Mouse (Mus musculus): ENCODE data around the gene Stxbp2. TPM values are rescaled to one million over a fixed set of nuclear protein-coding genes. Genes with fewer than 3 reads are reported as not detected.

Gene Stxbp2
- polyA plus RNA-seq, 1 experiment from 2014 or later = 61.9 TPM

Other genes with a start within 250 kb of the Stxbp2 start
- gene Arhgef18, start 237.9 kb upstream of the Stxbp2 start, polyA plus RNA-seq (2015; fragmentation: Nextera tagmentation; extraction: Ambion mirVana) = 11.5 and 12.7 TPM in 2 replicates
- 3.3 and 3.8 TPM in 2 replicates for gene Pex11g, start 163.3 kb upstream of the Stxbp2 start, polyA plus RNA-seq (2015; fragmentation: Nextera tagmentation; extraction: Ambion mirVana)
- gene Tex45, start 160.1 kb upstream of the Stxbp2 start, polyA plus RNA-seq (2015; fragmentation: Nextera tagmentation; extraction: Ambion mirVana) = 0.11 and 0.25 TPM in 2 replicates
- gene Zfp358, start 137.8 kb upstream of the Stxbp2 start, polyA plus RNA-seq (2015; fragmentation: Nextera tagmentation; extraction: Ambion mirVana) = 74.3 and 79.6 TPM in 2 replicates
- gene Mcoln1, start 130.5 kb upstream of the Stxbp2 start, polyA plus RNA-seq (2015; fragmentation: Nextera tagmentation; extraction: Ambion mirVana) = 88.9 and 95.4 TPM in 2 replicates
- 28.0 and 28.1 TPM in 2 replicates for gene Pnpla6, start 115.6 kb upstream of the Stxbp2 start, polyA plus RNA-seq (2015; fragmentation: Nextera tagmentation; extraction: Ambion mirVana)
- 0.64 and 0.89 TPM in 2 replicates for gene C330021F23Rik, start 63.0 kb upstream of the Stxbp2 start, polyA plus RNA-seq (2015; fragmentation: Nextera tagmentation; extraction: Ambion mirVana)
- 33.4 and 34.8 TPM in 2 replicates for gene Camsap3, start 43.7 kb upstream of the Stxbp2 start, polyA plus RNA-seq (2015; fragmentation: Nextera tagmentation; extraction: Ambion mirVana)
- 65.6 and 68.6 TPM in 2 replicates for gene Xab2, start 9.6 kb upstream of the Stxbp2 start, polyA plus RNA-seq (2015; fragmentation: Nextera tagmentation; extraction: Ambion mirVana)
- gene Pet100, start 9.4 kb upstream of the Stxbp2 start, polyA plus RNA-seq (2015; fragmentation: Nextera tagmentation; extraction: Ambion mirVana) = 107 and 112 TPM in 2 replicates
- gene Pcp2, start 5.4 kb upstream of the Stxbp2 start, polyA plus RNA-seq (2015; fragmentation: Nextera tagmentation; extraction: Ambion mirVana) = 0.14 and 0.50 TPM in 2 replicates
- 0.42 TPM in 1 of 2 replicates, not detected in the other for gene Retn, start 24.8 kb downstream of the Stxbp2 start, polyA plus RNA-seq (2015; fragmentation: Nextera tagmentation; extraction: Ambion mirVana)
- 0.20 and 0.22 TPM in 2 replicates for gene Mcemp1, start 34.8 kb downstream of the Stxbp2 start, polyA plus RNA-seq (2015; fragmentation: Nextera tagmentation; extraction: Ambion mirVana)
- gene Fcor, start 41.4 kb downstream of the Stxbp2 start, polyA plus RNA-seq (2015; fragmentation: Nextera tagmentation; extraction: Ambion mirVana) = 9.1 and 17.3 TPM in 2 replicates
- gene Trappc5, start 45.3 kb downstream of the Stxbp2 start, polyA plus RNA-seq (2015; fragmentation: Nextera tagmentation; extraction: Ambion mirVana) = 59.4 and 60.7 TPM in 2 replicates
- 0.37 and 0.47 TPM in 2 replicates for gene Fcer2a, start 63.2 kb downstream of the Stxbp2 start, polyA plus RNA-seq (2015; fragmentation: Nextera tagmentation; extraction: Ambion mirVana)
- gene Clec4g, start 89.7 kb downstream of the Stxbp2 start, polyA plus RNA-seq (2015; fragmentation: Nextera tagmentation; extraction: Ambion mirVana) = not detected in 2 replicates
- gene Cd209a, start 118.0 kb downstream of the Stxbp2 start, polyA plus RNA-seq (2015; fragmentation: Nextera tagmentation; extraction: Ambion mirVana) = not detected in 2 replicates
- gene Cd209e, start 223.4 kb downstream of the Stxbp2 start, polyA plus RNA-seq (2015; fragmentation: Nextera tagmentation; extraction: Ambion mirVana) = not detected in 2 replicates
- not detected in 2 replicates for gene Cd209d, start 247.6 kb downstream of the Stxbp2 start, polyA plus RNA-seq (2015; fragmentation: Nextera tagmentation; extraction: Ambion mirVana)

All from forebrain, embryonic 15.5 days (tissue).